Mouse (Mus musculus) heart, postnatal 0 days (tissue): ENCODE measurements around the gene Ccdc6.

Source experiments
- CTCF ChIP-seq: IDR thresholded peaks from 2 replicates; pipeline ENCODE4 v1.5.1; 2016; ENCODE audit warnings: antibody characterized with exemption, control low read depth, low read depth
- EP300 ChIP-seq: IDR thresholded peaks from 2 replicates; pipeline ENCODE4 v1.6.1; 2016; ENCODE audit warnings: antibody characterized with exemption, low read depth

DNA sequence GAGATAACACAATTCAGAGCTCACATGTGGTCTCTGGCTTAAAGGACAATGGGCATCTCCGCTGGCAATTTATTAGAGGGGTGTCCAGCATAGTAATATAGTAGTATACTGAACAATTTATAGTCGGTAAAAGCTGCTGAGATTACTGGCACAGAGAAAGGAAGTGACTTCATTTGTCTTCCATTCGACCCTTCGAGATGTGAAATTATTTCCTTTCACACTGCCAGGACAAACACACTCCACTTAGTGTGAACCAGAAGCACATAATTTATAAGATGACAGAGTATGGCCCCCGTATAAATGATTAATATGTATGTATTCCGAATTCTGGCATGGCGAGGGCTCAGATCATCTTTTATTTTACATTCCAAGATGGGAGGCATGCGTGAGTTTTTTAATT, 16.0 kb upstream of the Ccdc6 start:
- no peak for TF ChIP-seq CTCF
- no peak for TF ChIP-seq EP300
